Mouse (Mus musculus) c-Kit-positive CD71-positive TER-119-positive erythroid progenitor cells, embryonic 14.5 days (primary cell): ENCODE results near the gene Gm5640.
"Not testable (repeated sequence)": the region's sequence is repeated elsewhere in the genome, so short reads cannot be mapped to it uniquely, and the experiment has no call there.

Experiments used
- DNase-seq: peaks from one replicate; pipeline ENCODE4 v3.0.0-alpha.2; 2013; ENCODE audit warnings: low spot score

Gene Gm5640

GRCm38 (mm10) chrX:74645466-74646323, at the start of gene Gm5640:
Gene Gm5640, minus strand, starts transcription at chrX:74645635.
- not testable (repeated sequence) for DNase-seq

- DNase-seq: not testable (repeated sequence)
Observed at GRCm38 (mm10) chrX:74646393-74646792, 958 bp upstream of the Gm5640 start.

GRCm38 (mm10) chrX:74592379-74592778, 53.1 kb downstream of the Gm5640 start, which contains the start of gene Olfr1325:
Gene Olfr1325, plus strand, starts transcription at chrX:74592679.
- DNase-seq: no peak
